In the genomic region with DNA sequence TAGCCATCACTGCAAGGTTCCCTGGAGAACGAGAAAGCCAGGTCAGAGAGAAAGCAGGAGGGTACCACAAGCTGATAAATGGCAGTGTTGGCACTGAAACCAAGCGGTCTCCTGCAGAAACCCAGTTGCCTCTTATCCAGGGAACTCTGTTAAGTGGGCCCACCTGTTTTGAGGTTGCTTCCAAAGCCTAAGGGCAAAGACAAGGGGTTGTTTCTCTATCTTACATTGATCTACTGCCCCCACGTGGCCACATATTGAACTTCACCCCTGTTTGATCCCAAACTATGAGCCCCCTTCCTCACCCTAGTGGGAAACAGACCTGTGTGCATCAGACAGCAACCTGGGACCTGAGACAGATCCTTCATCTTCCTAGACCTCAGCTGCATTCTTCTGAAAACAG, we compare ENCODE assay signal across 9 mouse cellular contexts. TPM values are rescaled to one million over a fixed set of nuclear protein-coding genes. Genes with fewer than 3 reads are reported as not detected.
DNase-seq lines count a peak whose midpoint lies in the region; ATAC-seq and TF ChIP-seq lines count a peak whose summit lies in the region.
"Had no signal": no experiment of that assay in that cellular context is flagged by ENCODE, and none has a peak within 500 bp of the region (broad histone marks: within the 10 kb centered on the region; RNA-seq: fewer than 3 reads in every experiment).

No protein-coding gene starts in this region.

- H3K9ac ChIP-seq in stomach, embryonic 16.5 days (ENCODE audit: low read length): no peak overlapping the region

- H3K9me3 ChIP-seq in stomach, embryonic 16.5 days (replicated peaks; ENCODE audit: control insufficient read depth, low read length): no peaks in the 10 kb centered on the region

- H3K4me2 ChIP-seq in stomach, embryonic 16.5 days (ENCODE audit: low read depth, low read length): no peak overlapping the region

- no peaks in the 10 kb centered on the region for H3K4me1 ChIP-seq in stomach, embryonic 16.5 days (ENCODE audit: control insufficient read depth, insufficient read depth, low read length)

- H3K4me3 ChIP-seq in left cerebral cortex, adult 2 months: no peak overlapping the region
- H3K4me3 ChIP-seq in stomach, embryonic 16.5 days (replicated peaks; ENCODE audit: low read length): no peak overlapping the region

- intact Hi-C loops in heart, postnatal 25 days (cut with DNase I): loop anchor here (2.0 to 10.0 kb wide), 2 partner anchors 196 to 324 kb away; no protein-coding TSS in a partner anchor
- intact Hi-C loops in left cerebral cortex, adult 2 months (cut with DNase I): loop anchor here (2.0 kb wide), 2 partner anchors 42 to 194 kb away; a partner anchor contains a TSS

- no peak overlapping the region for H3K27ac ChIP-seq in left cerebral cortex, adult 2 months
- no peak overlapping the region for H3K27ac ChIP-seq in stomach, embryonic 16.5 days (ENCODE audit: low read length)
- H3K27ac ChIP-seq: macrophage had no signal

- 14% methylated on average over 3 of the region's 3 CpGs for WGBS in stomach, embryonic 16.5 days

- DNase-seq in heart, adult 18-20 months: peak; percentile 42 to 85
- no peak for DNase-seq in heart, postnatal 25 days (ENCODE audit: low spot score)
- peak; percentile 76 for DNase-seq in brain, embryonic 14.5 days (ENCODE audit: low read depth)
- DNase-seq in forelimb bud, embryonic 11.5 days (ENCODE audit: low read depth, low spot score): peak; percentile 89
- DNase-seq in hindlimb bud, embryonic 11.5 days (ENCODE audit: extremely low spot score, low read depth, low spot score): peak; percentile 92
- peak; percentile 50 to 59 for DNase-seq in left cerebral cortex, adult 2 months (ENCODE audit: extremely low spot score in 1 of 2, low spot score in 2 of 2)
- peak; percentile 84 for DNase-seq in mesoderm, embryonic 11.5 days (ENCODE audit: low read depth, low spot score)

- peak; percentile 14; the same call in 1 of the 2 replicates for ATAC-seq in stomach, embryonic 16.5 days (ENCODE audit: insufficient read depth, low FRiP score)

- no peak for TF ChIP-seq POLR2A in brain, embryonic 14.5 days (IDR thresholded peaks at IDR 0.05; ENCODE audit: borderline replicate concordance, extremely low read depth, insufficient read depth, insufficient read length, poor library complexity, severe bottlenecking)

- TF ChIP-seq CTCF in brain, embryonic 14.5 days (IDR thresholded peaks at IDR 0.05; ENCODE audit: borderline replicate concordance, extremely low read depth, insufficient read depth, insufficient read length): peak; percentile 80; the same call in 1 of the 2 replicates
- TF ChIP-seq CTCF in left cerebral cortex, adult 2 months (IDR thresholded peaks at IDR 0.05): peak; percentile 84

- H3K27me3 ChIP-seq in stomach, embryonic 16.5 days (ENCODE audit: control insufficient read depth, insufficient read depth, low read length): no peaks in the 10 kb centered on the region

- no peaks in the 10 kb centered on the region for H3K36me3 ChIP-seq in stomach, embryonic 16.5 days (ENCODE audit: control insufficient read depth, insufficient read depth, low read length)

RNA-seq across cellular contexts. Expression of a gene that starts 42.2 kb away (rescaled TPM):
- 1 to 10 TPM; 8.2 to 9.2 TPM for total RNA-seq in heart, adult 18-20 months (2021)
- 10 to 100 TPM; 10.4 to 11.8 TPM for total RNA-seq in heart, postnatal 25 days (2021)
- polyA plus RNA-seq in brain, embryonic 14.5 days (2012; rRNA removed): 13.1 and 14.5 TPM in 2 replicates
- 1 to 10 TPM; 2.9 to 3.8 TPM for total RNA-seq in left cerebral cortex, adult 2 months (2021)
- polyA plus RNA-seq in stomach, embryonic 16.5 days (2015; fragmentation: Nextera tagmentation; extraction: Ambion mirVana): 20.6 and 21.1 TPM in 2 replicates
- polyA plus RNA-seq: macrophage had no signal
